Mouse (Mus musculus): ENCODE data around the gene Serpinb3a.
"Not testable (repeated sequence)": the region's sequence is repeated elsewhere in the genome, so short reads cannot be mapped to it uniquely, and the experiment has no call there.

Serpinb3a gene

GRCm38 (mm10) chr1:107052203-107052602 lies at the start of gene Serpinb3a:
Gene Serpinb3a (minus strand): TSS chr1:107052303.
- DNase-seq (ENCODE audit: low read depth, low spot score) = no peak

- no peak for DNase-seq (ENCODE audit: low read depth, low spot score)
These were observed 46.3 kb upstream of the Serpinb3a start for GRCm38 (mm10) chr1:107098417-107098816.

GRCm38 (mm10) chr1:107083406-107083805 lies 31.3 kb upstream of the Serpinb3a start, which contains the start of gene Serpinb3d:
Gene Serpinb3d (minus strand): TSS chr1:107083506.
- no peak for DNase-seq (ENCODE audit: low read depth, low spot score)

- not testable (repeated sequence) for DNase-seq (ENCODE audit: low read depth, low spot score)
These were observed 17.9 kb downstream of the Serpinb3a start for GRCm38 (mm10) chr1:107034236-107034635.

- DNase-seq (ENCODE audit: low read depth, low spot score) = no peak
These were observed 26.2 kb downstream of the Serpinb3a start for GRCm38 (mm10) chr1:107025886-107026285.

- DNase-seq (ENCODE audit: low read depth, low spot score) = no peak
These were observed 36.9 kb downstream of the Serpinb3a start for GRCm38 (mm10) chr1:107015210-107015609.

- DNase-seq (ENCODE audit: low read depth, low spot score) = no peak
These were observed 37.6 kb downstream of the Serpinb3a start for GRCm38 (mm10) chr1:107014530-107014929.

GRCm38 (mm10) chr1:107006316-107006715 lies 45.8 kb downstream of the Serpinb3a start:
- DNase-seq (ENCODE audit: low read depth, low spot score) = no peak

- DNase-seq (ENCODE audit: low read depth, low spot score) = no peak
These were observed 50.3 kb downstream of the Serpinb3a start for GRCm38 (mm10) chr1:107001754-107002153.

GRCm38 (mm10) chr1:107000424-107000823 lies 51.7 kb downstream of the Serpinb3a start:
- no peak for DNase-seq (ENCODE audit: low read depth, low spot score)
